Mouse (Mus musculus): ENCODE results near the gene Myh13. TPM values are rescaled to one million over a fixed set of nuclear protein-coding genes. Genes with fewer than 3 reads are reported as not detected.

Myh13 gene
- polyA plus RNA-seq, 1 experiment = not detected

DNA sequence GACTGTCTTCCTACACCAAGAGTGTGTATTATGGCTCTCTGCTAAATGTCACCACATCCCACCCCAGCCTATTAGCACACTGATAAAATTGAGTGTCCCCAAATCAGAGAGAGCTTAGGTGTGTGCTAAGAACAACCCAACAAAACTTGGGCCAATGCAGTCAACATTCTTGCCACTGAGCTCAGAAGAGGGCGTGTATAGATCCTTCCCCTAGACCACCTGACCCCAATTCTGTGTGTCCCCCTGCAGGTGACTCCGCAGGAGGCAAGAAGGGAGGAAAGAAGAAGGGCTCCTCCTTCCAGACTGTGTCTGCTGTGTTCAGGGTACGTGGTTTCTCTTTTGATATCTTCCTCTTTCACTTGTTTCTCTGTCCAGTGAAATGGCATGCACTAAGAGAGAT is 23.1 kb downstream of the Myh13 start:
- no peak overlapping the region for H3K4me3 ChIP-seq (ENCODE audit: insufficient read depth, poor library complexity, severe bottlenecking)
- no peaks in the 10 kb centered on the region for H3K79me3 ChIP-seq (ENCODE audit: low read depth)
- TF ChIP-seq MYOD1 (IDR thresholded peaks at IDR 0.05; ENCODE audit: control insufficient read depth, insufficient read length, low read depth) = no peak
- TF ChIP-seq USF1 (IDR thresholded peaks at IDR 0.05; ENCODE audit: low read depth) = no peak
- no peak for TF ChIP-seq MAX (IDR thresholded peaks at IDR 0.05)
- no peak for TF ChIP-seq FOSL1 (IDR thresholded peaks at IDR 0.05; ENCODE audit: insufficient read depth, low read length, poor library complexity, severe bottlenecking)
- no peak for TF ChIP-seq CEBPB (IDR thresholded peaks at IDR 0.05; ENCODE audit: low read depth)
- H3ac ChIP-seq (ENCODE audit: control insufficient read depth, insufficient read length, low read depth) = no peak overlapping the region
- no peaks in the 10 kb centered on the region for H3K36me3 ChIP-seq (ENCODE audit: control insufficient read depth, insufficient read depth)
- no peaks in the 10 kb centered on the region for H3K79me2 ChIP-seq (ENCODE audit: control insufficient read depth, insufficient read depth)
- no peaks in the 10 kb centered on the region for H3K27me3 ChIP-seq (ENCODE audit: control insufficient read depth, insufficient read depth, insufficient read length)

DNA sequence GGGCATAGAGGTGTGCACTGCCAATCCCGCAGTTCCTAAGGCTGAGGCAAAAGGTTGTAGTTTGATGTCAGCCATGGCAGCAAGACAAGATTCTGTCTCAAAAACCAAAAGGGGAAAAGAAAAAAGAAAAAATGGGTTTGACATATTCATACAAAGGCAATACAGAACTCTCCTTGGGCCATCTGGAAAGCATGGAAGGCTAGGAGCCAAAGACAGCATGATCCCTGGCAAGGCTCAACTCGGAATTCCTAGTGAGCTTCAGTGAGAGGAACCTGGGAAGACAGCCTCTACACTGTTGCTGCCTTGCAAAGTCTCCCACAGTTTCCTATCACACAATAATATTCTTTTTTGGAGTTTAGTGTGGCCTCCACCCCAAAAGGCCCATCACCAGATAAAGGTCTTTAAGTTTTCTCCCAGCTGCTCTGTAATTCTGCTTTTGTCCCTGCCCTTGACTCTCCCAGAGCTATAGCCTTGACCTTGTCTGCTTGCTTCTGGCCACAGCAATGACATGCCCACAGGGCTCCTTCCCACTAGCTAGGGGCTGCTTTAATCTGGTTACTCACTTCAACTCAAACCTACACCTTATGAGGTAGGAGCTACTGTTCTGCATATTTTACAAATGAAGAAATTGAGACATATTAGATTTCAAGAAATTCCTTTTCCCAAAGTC is 23.9 kb downstream of the Myh13 start:
- no peaks in the 10 kb centered on the region for H3K27me3 ChIP-seq (ENCODE audit: control insufficient read depth, insufficient read depth, insufficient read length)
- no peak overlapping the region for H3K4me3 ChIP-seq (ENCODE audit: insufficient read depth, poor library complexity, severe bottlenecking)
- H3K36me3 ChIP-seq (ENCODE audit: control insufficient read depth, insufficient read depth) = no peaks in the 10 kb centered on the region
- no peak overlapping the region for H3ac ChIP-seq (ENCODE audit: control insufficient read depth, insufficient read length, low read depth)
- no peaks in the 10 kb centered on the region for H3K79me2 ChIP-seq (ENCODE audit: control insufficient read depth, insufficient read depth)
- no peak for TF ChIP-seq MYOD1 (IDR thresholded peaks at IDR 0.05; ENCODE audit: control insufficient read depth, insufficient read length, low read depth)
- TF ChIP-seq MYOG (IDR thresholded peaks at IDR 0.05; ENCODE audit: control insufficient read depth, extremely low read depth, insufficient read length) = no peak
- no peak for TF ChIP-seq MAX (IDR thresholded peaks at IDR 0.05)
- TF ChIP-seq FOSL1 (IDR thresholded peaks at IDR 0.05; ENCODE audit: insufficient read depth, low read length, poor library complexity, severe bottlenecking) = no peak
- no peak for TF ChIP-seq CTCF (IDR thresholded peaks at IDR 0.05; ENCODE audit: control insufficient read depth, insufficient read depth, insufficient read length)
- TF ChIP-seq USF1 (IDR thresholded peaks at IDR 0.05; ENCODE audit: low read depth) = no peak
- TF ChIP-seq CEBPB (IDR thresholded peaks at IDR 0.05; ENCODE audit: low read depth) = no peak
- no peaks in the 10 kb centered on the region for H3K79me3 ChIP-seq (ENCODE audit: low read depth)

DNA sequence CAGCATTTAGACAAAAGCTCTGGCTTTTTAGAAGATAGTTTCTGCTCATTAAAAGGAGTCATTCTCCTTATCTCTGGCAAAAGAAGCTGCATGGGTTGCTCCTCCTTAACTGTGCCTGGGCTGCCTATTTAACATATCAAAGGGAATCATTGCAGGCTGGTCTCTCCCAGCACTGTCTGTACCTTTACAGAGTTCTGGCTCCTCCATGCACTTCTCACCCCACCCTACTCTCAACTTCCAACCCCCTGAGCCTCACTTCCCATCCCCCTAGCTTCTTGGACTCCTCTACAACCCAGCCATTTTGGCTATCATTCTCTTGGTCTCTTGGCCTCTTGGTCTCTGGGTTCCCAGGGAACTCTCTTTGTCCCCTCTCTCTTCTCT is 24.4 kb downstream of the Myh13 start:
- Histone ChIP-seq H3K36me3 (ENCODE audit: control insufficient read depth, insufficient read depth) (no peaks in the 10 kb centered on the region), H3K79me3 (ENCODE audit: low read depth) (no peaks in the 10 kb centered on the region), H3K79me2 (ENCODE audit: control insufficient read depth, insufficient read depth) (no peaks in the 10 kb centered on the region), H3ac (ENCODE audit: control insufficient read depth, insufficient read length, low read depth) (no peak overlapping the region), H3K4me3 (ENCODE audit: insufficient read depth, poor library complexity, severe bottlenecking) (no peak overlapping the region), H3K27me3 (ENCODE audit: control insufficient read depth, insufficient read depth, insufficient read length) (no peaks in the 10 kb centered on the region)
- no peak for TF ChIP-seq FOSL1 (IDR thresholded peaks at IDR 0.05; ENCODE audit: insufficient read depth, low read length, poor library complexity, severe bottlenecking)
- no peak for TF ChIP-seq MYOG (IDR thresholded peaks at IDR 0.05; ENCODE audit: control insufficient read depth, extremely low read depth, insufficient read length)
- no peak for TF ChIP-seq USF1 (IDR thresholded peaks at IDR 0.05; ENCODE audit: low read depth)
- TF ChIP-seq MYOD1 (IDR thresholded peaks at IDR 0.05; ENCODE audit: control insufficient read depth, insufficient read length, low read depth) = no peak
- no peak for TF ChIP-seq CTCF (IDR thresholded peaks at IDR 0.05; ENCODE audit: control insufficient read depth, insufficient read depth, insufficient read length)
- TF ChIP-seq MAX (IDR thresholded peaks at IDR 0.05) = no peak
- no peak for TF ChIP-seq CEBPB (IDR thresholded peaks at IDR 0.05; ENCODE audit: low read depth)

DNA sequence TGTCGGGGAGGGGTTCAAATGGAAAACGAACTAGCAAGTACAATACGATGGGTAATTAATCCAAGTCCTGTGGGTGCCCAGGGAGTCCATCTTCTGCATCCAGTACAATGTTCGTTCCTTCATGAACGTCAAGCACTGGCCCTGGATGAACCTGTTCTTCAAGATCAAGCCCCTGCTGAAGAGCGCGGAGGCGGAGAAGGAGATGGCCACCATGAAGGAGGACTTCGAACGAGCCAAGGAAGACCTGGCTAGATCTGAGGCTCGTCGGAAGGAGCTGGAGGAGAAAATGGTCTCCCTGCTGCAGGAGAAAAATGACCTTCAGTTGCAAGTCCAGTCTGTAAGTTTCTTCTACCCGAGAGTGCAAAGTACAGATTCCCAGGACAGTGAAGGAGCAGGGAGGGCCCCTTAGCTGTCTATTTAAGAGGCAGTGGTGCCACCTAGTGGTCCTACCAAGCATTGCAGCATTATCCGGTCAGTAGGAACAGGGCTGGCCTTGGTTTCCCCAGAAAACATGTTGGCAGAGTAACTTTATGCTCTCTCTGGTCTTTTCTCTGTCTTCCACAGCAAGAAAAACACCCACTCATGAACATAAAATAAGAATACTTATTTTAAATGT is 28.8 kb downstream of the Myh13 start:
- no peaks in the 10 kb centered on the region for H3K36me3 ChIP-seq (ENCODE audit: control insufficient read depth, insufficient read depth)
- no peak for TF ChIP-seq MAX (IDR thresholded peaks at IDR 0.05)
- no peak for TF ChIP-seq CEBPB (IDR thresholded peaks at IDR 0.05; ENCODE audit: low read depth)
- TF ChIP-seq FOSL1 (IDR thresholded peaks at IDR 0.05; ENCODE audit: insufficient read depth, low read length, poor library complexity, severe bottlenecking) = no peak
- no peak for TF ChIP-seq USF1 (IDR thresholded peaks at IDR 0.05; ENCODE audit: low read depth)
- TF ChIP-seq MYOG (IDR thresholded peaks at IDR 0.05; ENCODE audit: control insufficient read depth, extremely low read depth, insufficient read length) = no peak
- TF ChIP-seq MYOD1 (IDR thresholded peaks at IDR 0.05; ENCODE audit: control insufficient read depth, insufficient read length, low read depth) = no peak
- peak; percentile 62 for TF ChIP-seq CTCF (IDR thresholded peaks at IDR 0.05; ENCODE audit: control insufficient read depth, insufficient read depth, insufficient read length)
- no peaks in the 10 kb centered on the region for H3K79me2 ChIP-seq (ENCODE audit: control insufficient read depth, insufficient read depth)
- H3K4me3 ChIP-seq (ENCODE audit: insufficient read depth, poor library complexity, severe bottlenecking) = no peak overlapping the region
- no peaks in the 10 kb centered on the region for H3K27me3 ChIP-seq (ENCODE audit: control insufficient read depth, insufficient read depth, insufficient read length)
- no peaks in the 10 kb centered on the region for H3K79me3 ChIP-seq (ENCODE audit: low read depth)
- H3ac ChIP-seq (ENCODE audit: control insufficient read depth, insufficient read length, low read depth) = no peak overlapping the region

DNA sequence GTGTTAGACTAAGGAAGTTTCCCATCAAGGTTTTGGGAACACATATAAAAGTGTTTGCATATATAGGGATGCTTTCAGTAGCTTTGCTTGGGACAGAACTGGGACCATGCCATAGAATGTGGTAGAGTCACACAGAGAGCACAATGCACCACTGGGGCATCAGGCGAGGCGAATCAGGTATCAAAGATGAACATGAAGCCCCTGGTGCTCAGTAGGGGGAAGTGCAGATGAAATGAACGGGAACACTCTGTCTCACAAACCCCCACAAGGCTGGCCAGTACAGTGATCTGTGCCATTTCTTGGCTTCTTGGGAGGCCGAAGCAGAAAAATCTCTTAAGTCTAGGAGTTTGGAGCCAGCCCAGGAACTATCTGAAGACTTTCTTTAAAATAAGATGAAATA is 31.6 kb downstream of the Myh13 start:
- TF ChIP-seq USF1 (IDR thresholded peaks at IDR 0.05; ENCODE audit: low read depth) (no peak), MYOD1 (IDR thresholded peaks at IDR 0.05; ENCODE audit: control insufficient read depth, insufficient read length, low read depth) (no peak)
- Histone ChIP-seq H3K4me3 (ENCODE audit: insufficient read depth, poor library complexity, severe bottlenecking) (no peak overlapping the region), H3ac (ENCODE audit: control insufficient read depth, insufficient read length, low read depth) (no peak overlapping the region), H3K79me3 (ENCODE audit: low read depth) (no peaks in the 10 kb centered on the region), H3K27me3 (ENCODE audit: control insufficient read depth, insufficient read depth, insufficient read length) (peaks cover 4% of the 10 kb centered on the region), H3K79me2 (ENCODE audit: control insufficient read depth, insufficient read depth) (no peaks in the 10 kb centered on the region), H3K36me3 (ENCODE audit: control insufficient read depth, insufficient read depth) (no peaks in the 10 kb centered on the region)

DNA sequence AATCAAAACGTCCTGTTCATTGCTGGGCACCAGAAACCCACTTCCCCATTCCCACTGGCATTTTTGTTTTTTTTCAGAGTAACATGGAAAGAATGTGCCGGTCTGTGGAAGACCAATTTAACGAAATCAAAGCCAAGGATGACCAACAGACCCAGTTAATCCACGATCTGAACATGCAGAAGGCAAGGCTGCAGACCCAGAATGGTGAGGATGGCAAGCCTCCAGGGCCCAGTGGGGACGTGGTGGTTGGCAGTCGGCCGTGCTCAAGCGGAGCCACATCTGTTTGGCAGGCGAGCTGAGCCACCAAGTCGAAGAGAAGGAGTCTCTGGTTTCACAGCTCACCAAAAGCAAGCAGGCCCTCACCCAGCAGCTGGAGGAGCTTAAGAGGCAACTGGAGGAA is 36.6 kb downstream of the Myh13 start:
- no peak for TF ChIP-seq MYOD1 (IDR thresholded peaks at IDR 0.05; ENCODE audit: control insufficient read depth, insufficient read length, low read depth)
- no peak for TF ChIP-seq MAX (IDR thresholded peaks at IDR 0.05)
- no peak for TF ChIP-seq USF1 (IDR thresholded peaks at IDR 0.05; ENCODE audit: low read depth)
- TF ChIP-seq FOSL1 (IDR thresholded peaks at IDR 0.05; ENCODE audit: insufficient read depth, low read length, poor library complexity, severe bottlenecking) = no peak
- no peak for TF ChIP-seq CTCF (IDR thresholded peaks at IDR 0.05; ENCODE audit: control insufficient read depth, insufficient read depth, insufficient read length)
- no peak for TF ChIP-seq CEBPB (IDR thresholded peaks at IDR 0.05; ENCODE audit: low read depth)
- TF ChIP-seq MYOG (IDR thresholded peaks at IDR 0.05; ENCODE audit: control insufficient read depth, extremely low read depth, insufficient read length) = no peak
- no peak overlapping the region for H3ac ChIP-seq (ENCODE audit: control insufficient read depth, insufficient read length, low read depth)
- H3K36me3 ChIP-seq (ENCODE audit: control insufficient read depth, insufficient read depth) = no peaks in the 10 kb centered on the region
- no peak overlapping the region for H3K4me3 ChIP-seq (ENCODE audit: insufficient read depth, poor library complexity, severe bottlenecking)
- peaks cover 4% of the 10 kb centered on the region for H3K27me3 ChIP-seq (ENCODE audit: control insufficient read depth, insufficient read depth, insufficient read length)
- no peaks in the 10 kb centered on the region for H3K79me3 ChIP-seq (ENCODE audit: low read depth)
- no peaks in the 10 kb centered on the region for H3K79me2 ChIP-seq (ENCODE audit: control insufficient read depth, insufficient read depth)

Measured in C2C12 (cell line).